ENCODE assay signal across 15 mouse cellular contexts in the genomic region with DNA sequence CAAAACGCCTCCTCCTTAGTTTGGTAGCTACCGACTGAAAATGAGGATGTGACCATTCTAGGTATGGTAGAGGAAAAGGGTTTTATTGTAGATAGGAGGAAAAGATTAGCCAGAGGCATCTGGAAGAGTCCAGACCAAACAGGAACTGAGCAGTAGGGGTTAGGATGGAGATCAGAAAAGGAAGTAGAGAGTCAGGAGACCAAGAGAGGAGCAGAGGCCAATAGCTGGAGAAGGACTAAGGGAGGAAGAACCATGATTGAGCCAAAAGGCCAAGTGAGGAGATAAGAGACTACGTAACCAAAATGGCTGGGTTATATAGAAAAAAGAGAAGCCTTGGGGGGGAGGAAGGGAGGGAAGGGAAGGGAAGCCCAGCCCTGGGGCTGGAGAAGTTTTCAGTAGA.
"Had no signal": no experiment of that assay in that cellular context is flagged by ENCODE, and none has a peak within 500 bp of the region (broad histone marks: within the 10 kb centered on the region; RNA-seq: fewer than 3 reads in every experiment).

No protein-coding gene starts in this region.

- DNase-seq: kidney, adult 11 months; kidney, adult 9 months; kidney, postnatal 4 days; lung, embryonic 14.5 days; lung, postnatal 10 days; lung, postnatal 4 days; right cerebral cortex, postnatal 14 days; thymus, postnatal 4 days had no signal

- H3K27ac ChIP-seq: kidney, postnatal 0 days; layer of hippocampus, adult 2 months; limb, embryonic 12.5 days; midbrain, embryonic 12.5 days; neural tube, embryonic 13.5 days; stomach, postnatal 0 days had no signal

- H3K4me2 ChIP-seq: limb, embryonic 12.5 days; lung, embryonic 14.5 days; midbrain, embryonic 12.5 days; neural tube, embryonic 13.5 days had no signal

- H3K27me3 ChIP-seq: limb, embryonic 12.5 days; midbrain, embryonic 12.5 days; neural tube, embryonic 13.5 days had no signal

- H3K36me3 ChIP-seq: limb, embryonic 12.5 days; midbrain, embryonic 12.5 days; neural tube, embryonic 13.5 days had no signal

- H3K4me1 ChIP-seq: limb, embryonic 12.5 days had no signal

- ATAC-seq: midbrain, embryonic 16.5 days had no signal

- H3K4me3 ChIP-seq: layer of hippocampus, adult 2 months; limb, embryonic 12.5 days; midbrain, embryonic 12.5 days; neural tube, embryonic 13.5 days had no signal

- H3K9me3 ChIP-seq: limb, embryonic 12.5 days; midbrain, embryonic 12.5 days; neural tube, embryonic 13.5 days had no signal

- H3K9ac ChIP-seq: limb, embryonic 12.5 days; lung, embryonic 14.5 days; midbrain, embryonic 12.5 days; neural tube, embryonic 13.5 days had no signal
